Mouse (Mus musculus) liver (tissue): Measurements from ENCODE around the gene Nxnl2.
A peak's percentile ranks its signal among the peaks of the same experiment; 100 is the strongest.
"Not testable (repeated sequence)": the region's sequence is repeated elsewhere in the genome, so short reads cannot be mapped to it uniquely, and the experiment has no call there.

Source experiments
- DNase-seq: peaks from one replicate; pipeline ENCODE4 v3.0.0-alpha.2; 2020; ENCODE audit warnings: mixed read lengths

The Nxnl2 gene

GRCm38 (mm10) chr13:51182236-51182635, 11.4 kb downstream of the Nxnl2 start:
- DNase-seq, result no peak

- no peak for DNase-seq
Observed at GRCm38 (mm10) chr13:51184896-51185295, 14.1 kb downstream of the Nxnl2 start.

- no peak for DNase-seq
Observed at GRCm38 (mm10) chr13:51190336-51190735, 19.5 kb downstream of the Nxnl2 start.

GRCm38 (mm10) chr13:51191416-51192140, 20.8 kb downstream of the Nxnl2 start:
- no peak for DNase-seq

GRCm38 (mm10) chr13:51193893-51194292, 23.1 kb downstream of the Nxnl2 start:
- DNase-seq, result no peak

GRCm38 (mm10) chr13:51197699-51198098, 26.9 kb downstream of the Nxnl2 start:
- no peak for DNase-seq

GRCm38 (mm10) chr13:51198186-51198585, 27.4 kb downstream of the Nxnl2 start:
- DNase-seq, result no peak

- DNase-seq, result not testable (repeated sequence)
Observed at GRCm38 (mm10) chr13:51201985-51202843, 31.4 kb downstream of the Nxnl2 start.

GRCm38 (mm10) chr13:51202844-51203173, 32.0 kb downstream of the Nxnl2 start:
- DNase-seq, result not testable (repeated sequence)

- DNase-seq, result no peak
Observed at GRCm38 (mm10) chr13:51203467-51203866, 32.6 kb downstream of the Nxnl2 start.

GRCm38 (mm10) chr13:51204081-51204480, 33.3 kb downstream of the Nxnl2 start:
- not testable (repeated sequence) for DNase-seq

- no peak for DNase-seq
Observed at GRCm38 (mm10) chr13:51207965-51208364, 37.1 kb downstream of the Nxnl2 start.

GRCm38 (mm10) chr13:51208378-51209100, 37.7 kb downstream of the Nxnl2 start:
- DNase-seq, result peak; percentile 14

- DNase-seq, result no peak
Observed at GRCm38 (mm10) chr13:51210639-51211038, 39.8 kb downstream of the Nxnl2 start.

- no peak for DNase-seq
Observed at GRCm38 (mm10) chr13:51214746-51215145, 43.9 kb downstream of the Nxnl2 start.

- no peak for DNase-seq
Observed at GRCm38 (mm10) chr13:51220897-51221296, 50.1 kb downstream of the Nxnl2 start.

GRCm38 (mm10) chr13:51221425-51222160, 50.8 kb downstream of the Nxnl2 start:
- no peak for DNase-seq
